Mouse (Mus musculus): ENCODE measurements around the gene Adora1.

DNA sequence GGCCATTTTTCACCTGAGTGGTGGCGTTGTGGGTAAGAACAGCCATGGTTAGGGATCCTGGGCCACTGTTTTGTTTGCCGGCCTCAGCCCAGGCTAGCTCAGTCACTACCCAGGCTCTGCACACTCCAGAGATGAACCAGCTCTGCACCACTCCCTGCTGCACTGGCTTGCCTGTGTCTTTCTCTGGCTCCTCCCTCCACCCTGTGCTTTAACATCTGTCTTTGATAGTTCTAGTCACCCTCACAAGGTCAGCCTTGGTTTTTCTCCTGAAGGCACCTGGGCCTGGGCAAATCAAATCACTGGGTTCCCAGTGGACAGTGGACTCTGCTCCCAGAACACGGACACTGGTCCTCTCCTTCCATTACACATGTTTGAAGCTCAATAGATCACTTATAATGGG lies 81.1 kb downstream of the Adora1 start:
- TF ChIP-seq MAX (IDR thresholded peaks at IDR 0.05; ENCODE audit: low read depth) (no peak), USF1 (IDR thresholded peaks at IDR 0.05; ENCODE audit: low read depth) (no peak), POLR2A (IDR thresholded peaks at IDR 0.05; ENCODE audit: insufficient read length, low read depth) (no peak), E2F4 (IDR thresholded peaks at IDR 0.05; ENCODE audit: insufficient read depth) (no peak), MYOD1 (IDR thresholded peaks at IDR 0.05; ENCODE audit: control insufficient read depth in 1 of 3, insufficient read length in 2 of 3, low read depth in 2 of 3) (no peak), TCF12 (IDR thresholded peaks at IDR 0.05; ENCODE audit: insufficient read depth, poor library complexity, severe bottlenecking) (no peak), POLR2AphosphoS2 (IDR thresholded peaks at IDR 0.05; ENCODE audit: insufficient read length, low read depth) (no peak), CEBPB (IDR thresholded peaks at IDR 0.05; ENCODE audit: insufficient read depth, poor library complexity, severe bottlenecking) (no peak), SRF (IDR thresholded peaks at IDR 0.05; ENCODE audit: control insufficient read depth, insufficient read length, low read depth) (no peak), MYOG (IDR thresholded peaks at IDR 0.05; ENCODE audit: control insufficient read depth in 1 of 3, insufficient read depth in 1 of 3, insufficient read length in 2 of 3, low read depth in 2 of 3) (no peak), TCF3 (IDR thresholded peaks at IDR 0.05; ENCODE audit: insufficient read length, low read depth) (no peak)
